Mouse (Mus musculus) E14TG2a.4 (cell line): ENCODE measurements at regions not wholly inside any gene's neighbourhood (a gene's known extent, or its start where the extent isn't known, plus 50 kb on each side); places are given as distances from the start of the nearest gene placed in this dataset.
"Not testable (repeated sequence)": the region's sequence is repeated elsewhere in the genome, so short reads cannot be mapped to it uniquely, and the experiment has no call there.

ENCODE experiments used
- H3K27me3 ChIP-seq: 2 replicates; pipeline ENCODE4 v1.6.1; 2014; ENCODE audit warnings: low read length, control low read depth; ENCODE audit not compliant: insufficient read depth
- H3K36me3 ChIP-seq: 2 replicates; pipeline ENCODE4 v1.6.1; 2014; ENCODE audit warnings: low read length, control low read depth; ENCODE audit not compliant: insufficient read depth
- H3K4me1 ChIP-seq: replicated peaks from 2 replicates; pipeline ENCODE4 v1.6.1; 2014; ENCODE audit warnings: low read depth, low read length, control low read depth
- H3K4me3 ChIP-seq: replicated peaks from 2 replicates; pipeline ENCODE4 v1.5.1; 2014; ENCODE audit warnings: mild to moderate bottlenecking, low read length
- H3K9me3 ChIP-seq: 2 replicates; pipeline ENCODE4 v1.6.1; 2014; ENCODE audit warnings: low read length, control low read depth
- CTCF ChIP-seq: conservative IDR thresholded peaks from 2 replicates; pipeline ENCODE4 v1.5.1; 2014; ENCODE audit warnings: low read length
- NANOG ChIP-seq: IDR thresholded peaks from 2 replicates; pipeline ENCODE4 v1.6.1; 2014; ENCODE audit warnings: borderline replicate concordance, low read length, mixed read lengths
- POU5F1 ChIP-seq: IDR thresholded peaks from 2 replicates; pipeline ENCODE4 v1.6.1; 2014; ENCODE audit warnings: low read length, borderline replicate concordance

- H3K4me3 ChIP-seq, result no peak overlapping the region
- H3K9me3 ChIP-seq, result no peaks in the 10 kb centered on the region
- H3K4me1 ChIP-seq, result peaks cover 18% of the 10 kb centered on the region
- TF ChIP-seq NANOG, result no peak
- no peak for TF ChIP-seq CTCF
- TF ChIP-seq POU5F1, result no peak
- H3K27me3 ChIP-seq, result no peaks in the 10 kb centered on the region
- 0 out of 2 replicates have a peak, but pooled peaks cover 4% of the 10 kb centered on the region for H3K36me3 ChIP-seq
Observed at GRCm38 (mm10) chr12:98144464-98144863, 114.8 kb downstream of the Galc start.

GRCm38 (mm10) chr12:98143170-98143569, 116.1 kb downstream of the Galc start:
- peaks cover 26% of the 10 kb centered on the region for H3K4me1 ChIP-seq
- H3K9me3 ChIP-seq, result no peaks in the 10 kb centered on the region
- no peak overlapping the region for H3K4me3 ChIP-seq
- TF ChIP-seq NANOG (no peak), CTCF (no peak), POU5F1 (no peak)
- H3K27me3 ChIP-seq, result no peaks in the 10 kb centered on the region
- 0 out of 2 replicates have a peak, but pooled peaks cover 4% of the 10 kb centered on the region for H3K36me3 ChIP-seq

GRCm38 (mm10) chr12:98139906-98140305, 119.4 kb downstream of the Galc start:
- H3K27me3 ChIP-seq, H3K4me3 ChIP-seq, H3K9me3 ChIP-seq, H3K36me3 ChIP-seq: not testable (repeated sequence)
- peaks cover 26% of the 10 kb centered on the region for H3K4me1 ChIP-seq
- peak; percentile 51; the same call in 1 of the 2 replicates for TF ChIP-seq NANOG

DNA sequence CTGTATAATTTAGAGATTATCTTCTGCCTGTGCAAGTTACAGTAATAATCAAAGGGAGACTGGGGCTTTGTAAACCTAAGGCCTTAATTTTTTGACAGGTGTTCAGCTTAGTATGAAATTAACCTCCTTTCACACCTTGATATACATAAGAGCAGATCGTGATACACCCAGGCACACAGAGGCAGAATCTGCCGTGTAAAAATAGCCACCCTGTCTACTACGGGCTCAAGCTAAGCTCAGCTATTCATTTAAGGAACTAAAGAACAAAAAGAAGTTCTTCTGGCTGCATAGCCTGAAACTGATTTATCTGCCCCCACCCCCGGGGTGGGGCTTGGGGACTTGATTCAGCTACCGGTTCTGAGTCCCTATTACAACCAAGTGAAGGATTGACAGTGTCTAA, 128.0 kb downstream of the Galc start:
- Histone ChIP-seq H3K9me3 (no peaks in the 10 kb centered on the region), H3K36me3 (no peaks in the 10 kb centered on the region), H3K27me3 (no peaks in the 10 kb centered on the region), H3K4me3 (no peak overlapping the region), H3K4me1 (no peaks in the 10 kb centered on the region)
- TF ChIP-seq POU5F1 (no peak), CTCF (no peak), NANOG (no peak)

- no peaks in the 10 kb centered on the region for H3K4me1 ChIP-seq
- no peak overlapping the region for H3K4me3 ChIP-seq
- TF ChIP-seq NANOG (no peak), POU5F1 (no peak), CTCF (no peak)
- H3K9me3 ChIP-seq, result no peaks in the 10 kb centered on the region
- H3K27me3 ChIP-seq, result no peaks in the 10 kb centered on the region
- H3K36me3 ChIP-seq, result no peaks in the 10 kb centered on the region
Observed at GRCm38 (mm10) chr12:98123541-98123940, 135.7 kb downstream of the Galc start.

DNA sequence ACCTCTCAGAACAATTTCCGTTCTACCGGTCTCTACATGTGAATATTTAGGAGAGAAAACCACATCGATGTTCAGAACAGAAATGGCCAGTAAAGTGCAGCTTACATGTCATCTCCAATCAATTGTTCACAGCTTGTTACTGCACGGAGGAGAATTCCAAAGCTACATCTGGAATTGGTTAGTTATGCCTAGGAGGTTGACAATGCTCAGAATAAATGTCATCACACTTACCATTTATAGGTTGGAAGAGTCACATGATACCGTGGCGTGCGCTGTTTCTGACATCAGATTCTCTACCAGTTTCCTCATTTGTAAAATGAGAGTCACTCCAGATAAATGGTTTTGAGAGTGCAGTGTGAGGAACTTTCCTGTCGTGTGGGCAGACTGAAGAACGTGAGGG, 151.2 kb downstream of the Galc start:
- no peaks in the 10 kb centered on the region for H3K9me3 ChIP-seq
- no peaks in the 10 kb centered on the region for H3K27me3 ChIP-seq
- H3K4me3 ChIP-seq, result no peak overlapping the region
- TF ChIP-seq POU5F1 (no peak), NANOG (no peak), CTCF (no peak)
- H3K36me3 ChIP-seq, result no peaks in the 10 kb centered on the region
- H3K4me1 ChIP-seq, result no peaks in the 10 kb centered on the region

GRCm38 (mm10) chr12:98106789-98107684, 152.2 kb downstream of the Galc start:
- Histone ChIP-seq H3K36me3 (no peaks in the 10 kb centered on the region), H3K27me3 (no peaks in the 10 kb centered on the region), H3K9me3 (no peaks in the 10 kb centered on the region), H3K4me1 (no peaks in the 10 kb centered on the region), H3K4me3 (no peak overlapping the region)
- TF ChIP-seq CTCF (no peak), NANOG (no peak), POU5F1 (no peak)

GRCm38 (mm10) chr12:98106151-98106788, 153.0 kb downstream of the Galc start:
- Histone ChIP-seq H3K4me1 (no peaks in the 10 kb centered on the region), H3K4me3 (no peak overlapping the region), H3K27me3 (no peaks in the 10 kb centered on the region), H3K36me3 (no peaks in the 10 kb centered on the region), H3K9me3 (no peaks in the 10 kb centered on the region)
- TF ChIP-seq NANOG (no peak), CTCF (no peak), POU5F1 (no peak)

DNA sequence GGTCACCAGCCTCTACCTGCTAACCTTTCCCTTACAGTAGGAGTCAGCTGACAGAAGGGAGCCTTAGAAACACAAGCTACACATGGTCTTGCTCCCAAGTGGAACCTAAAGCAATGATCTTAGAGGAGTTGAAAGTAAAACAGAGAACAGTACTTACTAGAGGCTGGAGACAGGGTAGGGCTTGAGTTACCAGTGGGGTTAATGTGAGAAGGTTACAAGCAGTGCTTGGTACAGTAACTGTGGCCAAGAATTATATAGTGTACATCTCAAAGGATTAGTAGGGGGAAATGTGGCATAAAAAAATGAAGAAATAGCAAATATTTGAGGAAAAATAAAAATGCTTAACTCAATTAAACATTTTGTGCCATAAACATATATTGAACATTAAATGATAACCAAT, 153.5 kb downstream of the Galc start:
- no peaks in the 10 kb centered on the region for H3K4me1 ChIP-seq
- H3K36me3 ChIP-seq, result no peaks in the 10 kb centered on the region
- H3K4me3 ChIP-seq, result no peak overlapping the region
- no peaks in the 10 kb centered on the region for H3K27me3 ChIP-seq
- no peaks in the 10 kb centered on the region for H3K9me3 ChIP-seq
- TF ChIP-seq CTCF, result no peak
- TF ChIP-seq POU5F1, result no peak
- no peak for TF ChIP-seq NANOG
